Mouse (Mus musculus): ENCODE measurements at regions not wholly inside any gene's neighbourhood (a gene's known extent, or its start where the extent isn't known, plus 50 kb on each side); places are given as distances from the start of the nearest gene placed in this dataset.
A peak's percentile ranks its signal among the peaks of the same experiment; 100 is the strongest.

DNA sequence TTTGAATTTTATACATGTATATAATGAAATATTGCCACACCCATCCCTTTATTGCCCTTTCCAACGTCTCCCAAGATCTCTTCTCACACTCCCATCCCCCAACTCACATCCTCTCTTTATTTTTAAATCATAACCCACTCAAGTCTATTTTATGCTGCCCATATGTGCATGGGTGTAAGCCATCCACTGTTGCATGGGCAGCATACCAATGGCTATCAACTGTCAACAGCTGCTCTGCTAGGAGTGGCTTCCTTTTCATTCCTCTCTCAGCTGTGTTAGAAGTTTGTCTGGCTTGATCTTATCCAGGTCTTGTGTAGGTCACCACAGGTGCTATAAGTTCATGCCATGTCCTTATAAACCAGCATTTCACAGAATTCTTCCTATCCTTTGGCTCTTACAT, 409.2 kb upstream of the Klf4 start:
- no peak for DNase-seq (ENCODE audit: low spot score in 2 of 2)

DNA sequence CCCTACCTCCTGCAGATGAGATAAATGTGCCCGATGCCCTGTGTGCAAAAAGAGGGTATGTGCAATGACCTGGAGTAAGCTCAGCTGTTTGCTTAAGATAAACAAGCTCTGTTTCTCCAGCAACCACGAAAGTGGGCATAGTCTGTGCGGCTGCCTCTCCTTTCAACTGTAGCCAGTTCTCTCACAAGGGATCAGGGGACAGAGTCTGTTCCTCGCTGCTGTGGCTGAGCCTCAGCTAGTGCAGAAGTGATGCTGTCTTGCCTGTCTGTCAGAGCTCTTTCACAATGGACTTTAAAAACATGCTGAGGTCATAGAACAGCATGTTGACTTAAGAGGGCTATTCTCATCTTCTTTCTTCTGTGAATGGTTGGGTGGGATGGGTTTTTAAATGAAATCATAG, 406.1 kb upstream of the Klf4 start:
- no peak for DNase-seq (ENCODE audit: low spot score in 2 of 2)

DNA sequence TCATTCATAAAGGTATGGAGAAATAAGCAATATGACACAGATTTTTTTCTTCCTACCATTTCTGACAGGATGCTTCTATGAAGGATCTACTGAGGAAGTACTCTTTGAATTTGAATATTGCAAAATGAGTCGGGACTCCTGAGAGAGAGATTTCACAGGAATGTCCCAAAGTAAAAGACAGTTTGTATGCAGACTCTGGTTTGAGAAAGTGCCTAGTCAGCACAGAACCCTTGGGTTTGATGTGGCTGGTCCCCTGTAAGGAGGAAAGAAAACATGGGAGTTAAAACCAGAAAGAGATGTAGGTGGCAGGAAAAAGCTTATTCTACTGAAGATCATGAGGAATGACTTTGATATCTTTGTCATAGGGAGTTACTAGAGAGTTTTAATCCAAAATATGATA, 405.6 kb upstream of the Klf4 start:
- DNase-seq (ENCODE audit: low spot score in 2 of 2): no peak

DNA sequence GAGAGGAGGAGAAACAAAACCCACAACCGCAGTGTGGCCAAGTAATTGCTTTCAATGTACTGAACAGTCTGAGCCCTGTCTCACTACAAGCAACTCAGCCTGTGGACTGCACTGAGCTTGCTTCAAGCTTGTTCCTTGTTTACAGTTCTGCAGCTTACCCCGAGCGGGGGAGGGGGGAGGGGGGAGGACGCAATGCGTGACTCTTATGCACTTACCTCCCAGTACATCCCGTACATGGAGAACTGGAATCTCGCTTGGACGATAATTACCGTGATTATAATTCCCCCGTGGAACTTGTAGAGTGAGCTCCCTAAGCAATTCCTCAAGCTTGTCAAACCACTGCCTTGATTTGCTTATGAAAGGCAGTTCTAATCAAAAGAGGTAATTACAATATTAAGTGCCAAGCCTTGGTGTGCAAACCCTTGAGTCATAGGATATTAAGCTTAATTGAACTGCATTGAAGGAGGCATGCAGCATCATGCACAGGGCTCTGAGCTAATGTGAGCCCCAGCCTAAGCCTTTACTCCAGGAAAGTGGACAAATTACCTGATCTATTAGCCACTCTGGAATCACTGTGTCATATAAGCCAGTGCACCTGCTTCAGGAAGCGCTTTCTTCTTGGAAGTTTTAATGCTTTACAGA, 397.0 kb upstream of the Klf4 start:
- no peak for DNase-seq (ENCODE audit: low spot score in 2 of 2)

DNA sequence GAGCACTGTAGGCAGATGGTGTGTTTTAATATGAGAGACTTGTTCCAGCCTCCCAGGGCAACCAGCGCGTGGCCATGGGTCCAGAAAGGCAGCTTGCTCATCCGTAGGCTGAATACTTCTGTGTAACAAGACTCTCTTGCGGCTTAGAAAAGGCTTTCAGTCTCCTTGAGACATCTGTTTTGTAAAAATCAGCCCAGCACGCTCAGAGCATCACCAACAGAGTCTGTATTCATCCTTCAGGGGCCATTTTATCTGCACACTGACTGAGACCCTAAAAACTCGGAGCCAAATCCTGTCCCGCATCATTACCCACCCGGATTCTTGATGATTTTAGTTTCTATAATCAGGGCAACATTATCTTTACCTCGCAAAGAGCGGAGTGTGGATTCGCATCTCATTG, 396.4 kb upstream of the Klf4 start:
- no peak for DNase-seq (ENCODE audit: low spot score in 2 of 2)

DNA sequence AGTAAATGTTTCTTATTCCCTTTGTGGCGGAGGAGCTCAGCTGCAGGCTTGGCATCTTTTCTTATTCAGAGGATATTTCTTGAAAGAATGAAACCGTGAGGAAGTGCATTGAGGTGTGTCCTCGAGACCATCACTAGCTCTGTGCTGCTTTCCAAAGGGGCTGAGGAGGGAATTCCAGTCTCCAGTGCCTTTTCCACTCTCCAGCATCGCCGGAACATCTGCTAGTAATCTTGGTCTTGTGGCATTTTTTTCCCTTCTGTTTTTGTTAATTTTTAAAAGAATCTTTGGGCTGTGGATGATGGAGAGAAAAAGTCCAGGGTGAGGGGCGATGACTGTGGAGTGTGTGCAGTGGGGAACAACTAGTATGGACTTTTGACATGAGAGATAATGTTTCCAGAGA, 395.9 kb upstream of the Klf4 start:
- no peak for DNase-seq (ENCODE audit: low spot score in 2 of 2)

DNA sequence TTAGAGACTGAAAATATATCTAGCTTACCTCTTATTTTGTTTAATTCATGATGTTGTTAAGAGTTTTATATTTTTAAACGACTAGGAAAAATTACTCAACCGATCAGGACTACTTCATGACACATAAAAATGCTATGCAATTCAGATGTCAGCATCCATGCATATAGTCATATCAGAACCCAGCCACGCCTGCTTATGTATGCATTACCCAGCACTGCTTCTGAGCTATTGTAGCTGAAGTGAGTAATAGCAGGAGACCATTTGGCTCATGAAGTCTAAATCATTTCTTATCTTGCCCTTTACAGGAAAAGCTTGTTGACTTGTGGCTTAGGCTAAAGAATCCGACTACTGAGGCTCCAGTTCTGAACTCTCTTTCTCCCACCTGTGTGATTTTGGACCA, 395.1 kb upstream of the Klf4 start:
- DNase-seq (ENCODE audit: low spot score in 2 of 2): no peak

DNA sequence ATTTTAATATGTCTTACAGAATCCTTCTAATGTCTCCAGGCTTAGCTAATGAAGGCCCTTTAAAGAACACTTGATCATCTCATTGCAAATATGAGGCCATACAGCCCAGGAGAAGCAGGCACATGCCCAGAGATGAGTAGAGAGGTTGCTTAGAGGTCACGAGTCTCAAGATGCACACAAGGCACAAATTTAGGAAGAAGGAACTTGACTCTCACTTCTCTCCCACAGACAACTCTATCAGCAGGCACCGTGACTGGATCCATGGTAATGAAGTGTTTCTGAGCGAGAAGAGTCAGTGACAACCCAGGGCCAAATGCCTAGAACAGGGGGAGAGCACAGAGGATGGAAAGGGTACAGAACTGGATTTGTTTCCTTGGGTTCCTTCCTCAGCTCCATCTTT, 392.7 kb upstream of the Klf4 start:
- no peak for DNase-seq (ENCODE audit: low spot score in 2 of 2)

DNA sequence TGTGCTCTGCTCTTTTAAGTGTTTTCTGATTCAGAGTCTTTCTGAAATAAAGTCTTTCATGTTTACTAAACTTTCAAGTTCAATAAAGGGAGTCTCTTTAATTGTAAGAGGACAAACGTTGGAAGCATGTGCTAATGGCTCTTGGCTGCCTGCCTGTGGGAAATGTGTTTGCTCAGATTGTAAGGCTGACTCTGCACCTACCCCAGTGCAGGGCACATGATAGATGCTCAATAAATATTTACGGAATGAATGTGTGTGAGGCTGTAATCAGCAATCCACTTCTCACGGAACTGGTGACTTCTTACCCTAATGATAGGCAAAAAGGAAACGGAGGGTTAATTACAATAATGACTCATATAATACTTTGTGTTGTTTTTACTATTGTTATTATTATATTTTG, 389.0 kb upstream of the Klf4 start:
- no peak for DNase-seq (ENCODE audit: low spot score in 2 of 2)

DNA sequence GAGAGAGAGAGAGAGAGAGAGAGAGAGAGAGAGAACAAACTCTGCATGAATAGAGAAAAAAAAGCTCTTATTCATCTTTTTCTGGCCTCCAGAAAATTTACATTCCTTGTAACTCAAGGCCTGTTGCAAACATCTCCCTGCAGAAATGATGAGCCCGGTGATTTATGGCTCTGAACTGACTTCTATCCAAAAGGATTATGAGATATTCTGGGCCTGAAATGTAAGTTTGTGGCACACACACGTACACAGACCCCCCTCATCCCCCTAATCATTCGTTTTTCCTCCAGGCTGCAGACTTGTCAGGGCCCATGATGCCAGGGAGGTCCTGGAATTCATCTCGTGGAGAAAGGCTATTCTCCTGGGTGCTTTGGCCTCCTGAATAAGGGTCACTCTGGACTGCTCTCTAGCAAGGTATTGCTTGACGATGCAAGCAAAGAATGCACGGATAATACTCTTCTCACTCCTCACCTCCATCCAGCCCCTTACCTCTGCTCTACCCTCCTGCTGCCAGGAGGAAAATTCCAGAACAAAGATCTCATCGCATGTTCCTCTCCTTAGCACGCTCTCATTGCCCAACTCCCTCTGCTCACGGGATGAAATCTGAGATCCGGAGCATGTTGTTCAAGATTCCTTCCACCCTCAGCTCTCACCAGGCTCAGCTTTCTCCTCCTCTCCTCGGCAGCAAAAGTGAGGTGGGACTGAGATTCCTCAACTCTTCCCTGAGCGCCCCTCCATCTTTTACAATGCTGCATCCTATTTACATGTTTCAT, 362.0 kb upstream of the Klf4 start:
- DNase-seq (ENCODE audit: low spot score in 2 of 2): no peak

DNA sequence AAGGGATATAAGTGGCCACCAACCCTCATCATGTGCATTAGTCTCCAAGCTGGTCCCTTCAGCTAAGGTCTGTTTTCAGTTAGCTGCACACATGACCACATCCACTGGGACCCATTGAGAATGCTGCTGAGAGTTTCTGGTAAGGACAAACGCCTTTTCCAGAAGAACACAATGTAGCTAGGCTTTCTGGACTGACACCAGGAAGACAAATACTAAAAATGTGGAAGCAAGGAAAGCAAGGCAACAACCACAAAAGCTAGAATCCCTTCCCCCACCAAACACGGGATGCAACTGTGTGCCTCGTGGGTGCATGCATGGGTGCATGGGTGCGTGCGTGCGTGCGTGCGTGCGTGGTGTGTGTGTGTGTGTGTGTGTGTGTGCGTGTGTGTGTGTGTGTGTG, 359.4 kb upstream of the Klf4 start:
- DNase-seq (ENCODE audit: low spot score in 2 of 2): no peak

DNA sequence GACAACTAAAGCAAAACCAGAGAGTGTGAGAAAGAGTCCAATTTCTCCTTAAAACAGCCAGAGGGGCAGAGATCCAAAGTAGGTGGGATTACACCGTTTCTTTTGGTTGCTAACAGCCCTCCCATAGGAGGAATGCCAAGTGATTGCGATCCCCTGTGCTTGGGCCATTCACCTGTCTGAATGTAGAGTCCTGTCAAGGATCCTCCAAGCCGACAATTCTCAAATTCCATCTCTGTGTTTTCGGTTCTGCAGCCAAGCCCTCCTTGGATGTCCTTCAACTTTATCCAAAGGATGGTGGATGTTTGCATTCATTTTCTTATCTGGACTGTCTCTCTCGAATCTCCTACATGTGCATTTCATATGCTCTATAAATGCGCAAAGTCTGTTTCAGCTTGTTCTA, 355.3 kb upstream of the Klf4 start:
- no peak for DNase-seq (ENCODE audit: low spot score in 2 of 2)

DNA sequence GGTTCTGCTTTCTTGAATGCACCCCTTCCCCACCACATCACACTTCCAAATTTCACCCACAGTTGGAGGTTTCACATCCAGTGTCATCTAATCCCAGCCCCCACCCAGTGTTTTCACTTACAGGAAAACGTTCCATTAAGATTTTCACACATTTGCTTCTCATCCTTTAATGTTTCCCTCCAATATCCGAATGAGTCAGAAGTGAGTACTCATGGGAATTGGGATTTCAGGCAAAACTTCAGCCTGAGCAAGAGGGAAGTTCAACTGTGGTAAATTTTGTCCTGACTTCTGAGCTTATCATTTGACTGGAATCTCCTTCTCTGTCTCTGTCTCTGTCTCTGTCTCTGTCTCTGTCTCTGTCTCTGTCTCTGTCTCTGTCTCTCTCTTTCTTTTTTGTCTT, 350.3 kb upstream of the Klf4 start:
- no peak for DNase-seq (ENCODE audit: low spot score in 2 of 2)

DNA sequence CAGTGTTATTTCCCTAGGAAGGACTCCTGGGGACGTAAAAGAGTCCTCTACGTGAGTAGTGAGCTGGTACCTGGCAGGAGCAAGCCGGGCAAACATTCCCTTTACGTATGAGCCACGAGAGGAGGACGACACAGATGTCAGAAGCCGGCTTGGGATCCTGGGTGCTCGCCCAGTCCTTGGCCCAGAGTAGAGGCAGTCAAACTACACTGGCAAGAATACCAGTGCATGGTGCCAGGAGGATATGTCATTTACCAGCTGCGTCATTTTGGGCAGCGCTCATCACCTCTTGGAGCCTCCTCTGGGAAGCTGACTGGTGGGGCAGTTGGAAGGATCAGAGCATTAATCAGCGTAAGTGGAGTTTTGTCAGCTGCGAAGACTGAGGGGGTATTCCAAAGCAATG, 343.0 kb upstream of the Klf4 start:
- DNase-seq (ENCODE audit: low spot score in 2 of 2): no peak

DNA sequence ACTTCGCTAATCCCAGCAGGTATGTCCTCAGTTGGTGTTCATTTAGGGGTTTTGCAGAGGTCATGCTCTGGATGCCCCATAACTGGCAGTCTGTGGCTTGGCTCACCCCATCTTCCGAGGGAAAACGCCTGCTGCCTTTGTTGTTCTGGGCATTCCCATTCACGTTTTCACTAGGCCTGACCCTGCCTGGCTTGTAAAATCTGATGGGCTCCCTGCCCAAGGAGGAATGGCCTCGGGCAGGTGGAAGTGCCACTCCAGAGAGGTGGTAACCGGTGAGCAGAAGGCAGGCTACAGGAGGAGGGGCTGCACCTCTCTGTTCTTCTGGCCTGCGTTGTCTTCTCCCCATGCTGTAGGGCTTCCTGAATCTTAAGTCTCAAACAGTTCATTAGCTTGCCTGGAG, 342.6 kb upstream of the Klf4 start:
- no peak for DNase-seq (ENCODE audit: low spot score in 2 of 2)

DNA sequence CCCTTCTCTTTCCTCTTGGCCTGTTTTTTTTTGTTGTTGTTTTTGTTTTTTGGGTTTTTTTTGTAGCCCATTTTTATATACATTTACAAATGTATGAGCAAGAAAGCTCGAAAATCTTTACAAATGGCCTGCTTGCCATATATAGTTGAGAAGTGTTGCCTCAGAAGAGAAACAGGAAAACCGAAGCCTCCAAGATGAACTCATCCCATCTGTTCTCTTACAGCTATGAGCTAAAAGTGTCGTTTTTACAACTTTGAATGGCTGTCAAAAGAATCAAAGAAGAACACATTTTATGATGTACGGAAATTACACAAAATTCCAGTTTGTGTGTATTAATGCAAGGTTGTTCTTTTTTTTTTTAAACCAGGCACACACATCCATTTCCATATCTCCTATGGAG, 342.0 kb upstream of the Klf4 start:
- DNase-seq (ENCODE audit: low spot score in 2 of 2): no peak

DNA sequence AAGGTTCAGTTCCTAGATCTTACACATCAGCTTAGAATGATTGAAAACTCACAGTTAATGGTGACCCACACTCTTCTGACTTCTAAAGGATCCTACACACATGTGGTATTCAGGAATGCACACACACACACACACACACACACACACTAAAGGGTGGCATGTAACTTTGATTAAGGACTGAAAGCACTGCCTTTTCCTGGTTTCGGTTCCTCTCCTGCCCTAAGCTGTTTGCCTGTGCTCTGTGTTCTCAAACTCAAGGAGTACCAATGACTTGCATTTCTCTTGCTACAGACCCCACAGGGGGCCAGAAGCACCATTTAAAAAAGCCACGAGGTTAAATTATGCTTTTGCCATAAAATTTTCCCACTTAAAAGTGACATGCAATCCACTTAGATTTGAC, 327.8 kb upstream of the Klf4 start:
- peak; percentile 25 to 28 for DNase-seq (ENCODE audit: low spot score in 2 of 2)

DNA sequence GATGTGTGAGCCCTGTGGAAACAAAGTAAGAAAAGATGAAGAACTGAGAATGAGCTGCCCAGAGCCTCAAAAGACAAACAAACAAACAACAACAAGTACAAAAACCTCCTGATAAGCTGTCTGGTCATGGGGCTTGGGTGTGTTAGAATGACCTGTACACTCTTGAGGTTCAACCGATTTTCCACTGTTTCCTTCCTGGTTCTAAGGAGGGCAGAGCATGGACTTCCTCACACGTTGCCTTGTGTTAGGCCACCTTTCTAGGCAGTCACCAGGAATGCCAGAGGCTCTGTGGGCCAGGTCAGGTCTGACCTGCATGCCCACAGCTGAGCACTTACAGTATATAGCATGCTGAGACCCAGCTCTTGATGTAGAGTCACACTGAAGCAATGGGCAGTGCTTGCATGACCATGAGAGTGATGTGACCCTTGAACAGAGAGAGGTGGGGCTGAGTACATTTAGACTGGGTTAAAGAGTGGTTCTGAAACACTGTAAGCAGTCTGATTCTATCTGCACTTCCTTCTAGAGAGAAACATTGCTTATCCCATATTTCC, 327.0 kb upstream of the Klf4 start:
- DNase-seq (ENCODE audit: low spot score in 2 of 2): no peak

DNA sequence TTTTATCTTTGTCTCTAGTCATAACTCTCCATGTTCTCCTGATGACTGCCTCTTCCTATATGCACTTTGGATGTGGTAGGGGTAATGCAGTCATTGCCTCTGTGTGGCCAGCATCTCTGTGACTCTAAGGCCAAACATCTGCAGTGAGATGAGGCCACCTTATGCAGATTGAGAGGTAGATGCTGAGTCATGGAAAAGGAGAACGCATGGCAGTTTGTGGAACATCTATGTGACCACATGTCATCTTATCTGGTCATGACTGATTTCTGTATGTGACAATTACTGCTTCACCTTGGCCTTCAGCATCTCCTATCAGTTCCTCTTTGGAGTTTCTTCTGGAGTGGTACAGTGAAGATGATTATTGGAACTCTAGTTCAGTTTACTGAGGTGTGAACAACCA, 319.2 kb upstream of the Klf4 start:
- DNase-seq (ENCODE audit: low spot score in 2 of 2): no peak

DNA sequence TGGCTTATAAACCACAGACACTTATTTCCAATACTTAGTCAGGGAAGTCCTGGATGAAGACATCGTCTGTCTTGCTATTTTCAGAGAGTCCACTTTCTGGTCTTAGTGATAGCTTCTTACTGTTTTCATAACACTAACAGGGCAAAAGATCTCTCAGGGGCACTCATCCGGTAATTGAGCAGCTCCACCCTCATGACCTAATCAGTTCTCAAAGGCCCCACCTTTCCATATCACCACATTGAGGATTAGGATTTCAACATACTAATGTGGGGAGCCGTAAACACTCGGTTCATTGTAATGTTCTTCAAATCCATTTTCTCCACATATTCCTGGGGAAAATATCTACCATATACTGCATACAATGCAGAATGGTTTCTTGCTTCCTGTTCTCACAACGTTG, 318.8 kb upstream of the Klf4 start:
- no peak for DNase-seq (ENCODE audit: low spot score in 2 of 2)

DNA sequence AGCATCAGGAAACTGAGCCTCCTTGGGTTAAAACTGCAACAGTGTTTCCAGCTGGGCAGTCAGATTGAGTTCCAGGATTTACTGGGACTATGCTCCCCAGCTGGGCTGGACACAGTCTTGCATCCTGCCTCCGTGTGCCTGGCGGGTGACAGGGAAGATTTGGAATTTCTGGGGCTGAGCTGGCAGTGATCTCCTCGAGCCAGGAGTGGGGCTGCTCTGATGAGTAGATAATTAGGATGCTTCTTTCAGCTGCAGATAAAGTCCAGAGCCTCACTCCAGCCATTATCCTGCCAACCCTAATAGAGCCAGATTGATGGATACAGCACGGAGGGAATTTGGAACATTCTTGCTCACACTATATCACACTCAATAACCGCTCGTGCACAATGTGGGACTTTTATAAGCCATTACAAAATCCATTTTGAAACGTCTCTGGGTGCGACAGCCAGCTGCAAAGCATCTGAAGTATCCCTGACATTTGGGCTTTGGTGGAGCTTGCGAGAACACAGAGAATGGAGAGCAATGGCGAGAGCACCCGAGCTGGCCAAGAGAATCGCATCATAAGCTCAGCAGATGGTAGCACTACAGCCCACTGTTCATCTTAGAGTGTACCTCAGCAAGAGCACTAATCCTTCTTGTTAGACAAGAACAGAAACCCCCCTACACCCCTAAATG, 311.6 kb upstream of the Klf4 start:
- DNase-seq (ENCODE audit: low spot score in 2 of 2): no peak

DNA sequence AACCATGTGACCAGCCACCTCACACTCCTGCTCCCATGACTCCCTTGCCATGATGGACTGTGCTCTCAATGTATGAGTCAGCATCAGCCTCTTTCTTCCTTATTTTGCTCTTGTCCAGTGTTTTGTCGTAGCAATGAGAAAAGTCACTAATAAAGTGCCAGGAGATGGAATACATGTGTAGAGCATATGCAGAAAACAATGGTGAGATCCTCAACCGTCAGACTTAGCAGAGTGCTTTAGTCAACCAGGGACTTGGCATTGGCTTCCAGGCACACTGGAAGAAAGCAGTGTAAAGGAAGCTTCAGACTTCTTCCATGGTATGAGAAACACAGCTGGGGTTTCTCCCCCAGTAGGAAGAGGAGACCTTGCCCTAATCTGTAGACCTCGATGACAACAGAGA, 306.3 kb upstream of the Klf4 start:
- no peak for DNase-seq (ENCODE audit: low spot score in 2 of 2)

All from spleen, postnatal 36 days (tissue).